Mouse (Mus musculus): ENCODE measurements around the gene Mical3.

Gene Mical3

GRCm38 (mm10) chr6:121093662-121094408 lies 37.0 kb downstream of the Mical3 start:
- H3K27me3 ChIP-seq (ENCODE audit: control insufficient read depth, insufficient read depth, low read length, poor library complexity, severe bottlenecking), result no peaks in the 10 kb centered on the region
- DNase-seq (ENCODE audit: low read depth, low spot score), result no peak
- H3K36me3 ChIP-seq (ENCODE audit: control insufficient read depth, insufficient read depth, low read length, poor library complexity, severe bottlenecking), result no peaks in the 10 kb centered on the region

DNA sequence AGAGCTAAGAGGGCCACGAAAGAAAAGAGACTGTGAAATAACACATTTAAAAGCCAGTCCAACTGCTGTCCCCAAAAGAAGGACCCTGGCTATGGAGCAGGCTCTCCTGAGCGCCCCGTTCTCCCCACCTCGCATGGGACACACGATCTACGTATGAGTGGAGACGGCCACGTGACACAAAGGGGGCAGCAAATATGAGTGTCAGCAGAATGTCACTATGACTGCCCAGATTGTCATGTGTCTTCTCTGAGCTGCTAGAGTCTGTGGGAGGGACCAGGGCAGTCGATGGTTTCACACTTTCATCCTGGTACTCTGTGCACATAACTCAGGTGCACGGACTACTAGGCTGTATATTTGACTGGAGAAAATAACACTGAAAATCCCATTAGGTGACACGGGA lies 40.0 kb downstream of the Mical3 start:
- DNase-seq (ENCODE audit: low read depth, low spot score), result no peak
- Histone ChIP-seq H3K36me3 (ENCODE audit: control insufficient read depth, insufficient read depth, low read length, poor library complexity, severe bottlenecking) (no peaks in the 10 kb centered on the region), H3K27me3 (ENCODE audit: control insufficient read depth, insufficient read depth, low read length, poor library complexity, severe bottlenecking) (no peaks in the 10 kb centered on the region)

GRCm38 (mm10) chr6:121087586-121088245 lies 43.1 kb downstream of the Mical3 start:
- no peak for DNase-seq (ENCODE audit: low read depth, low spot score)
- Histone ChIP-seq H3K36me3 (ENCODE audit: control insufficient read depth, insufficient read depth, low read length, poor library complexity, severe bottlenecking) (no peaks in the 10 kb centered on the region), H3K27me3 (ENCODE audit: control insufficient read depth, insufficient read depth, low read length, poor library complexity, severe bottlenecking) (no peaks in the 10 kb centered on the region)

DNA sequence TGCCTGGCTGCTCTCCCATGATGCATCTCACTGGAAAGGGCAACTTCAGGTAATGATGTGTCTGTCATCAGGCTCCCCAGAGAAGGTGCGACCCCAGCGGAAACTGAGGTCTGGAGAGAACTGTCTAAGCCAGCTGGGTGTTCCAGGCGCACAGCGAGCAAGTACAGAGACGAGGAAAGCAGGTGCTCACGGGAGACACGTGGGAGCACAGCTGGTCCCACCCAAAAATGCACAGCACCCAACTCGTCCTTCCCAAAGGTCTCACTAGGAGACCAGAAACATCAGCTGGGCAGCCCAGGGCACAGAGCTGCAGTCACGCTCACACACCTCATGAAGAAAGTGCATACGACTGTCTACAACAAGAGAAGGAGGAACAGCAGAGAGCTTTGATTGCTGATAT lies 43.7 kb downstream of the Mical3 start:
- Histone ChIP-seq H3K27me3 (ENCODE audit: control insufficient read depth, insufficient read depth, low read length, poor library complexity, severe bottlenecking) (no peaks in the 10 kb centered on the region), H3K36me3 (ENCODE audit: control insufficient read depth, insufficient read depth, low read length, poor library complexity, severe bottlenecking) (no peaks in the 10 kb centered on the region)
- no peak for DNase-seq (ENCODE audit: low read depth, low spot score)

DNA sequence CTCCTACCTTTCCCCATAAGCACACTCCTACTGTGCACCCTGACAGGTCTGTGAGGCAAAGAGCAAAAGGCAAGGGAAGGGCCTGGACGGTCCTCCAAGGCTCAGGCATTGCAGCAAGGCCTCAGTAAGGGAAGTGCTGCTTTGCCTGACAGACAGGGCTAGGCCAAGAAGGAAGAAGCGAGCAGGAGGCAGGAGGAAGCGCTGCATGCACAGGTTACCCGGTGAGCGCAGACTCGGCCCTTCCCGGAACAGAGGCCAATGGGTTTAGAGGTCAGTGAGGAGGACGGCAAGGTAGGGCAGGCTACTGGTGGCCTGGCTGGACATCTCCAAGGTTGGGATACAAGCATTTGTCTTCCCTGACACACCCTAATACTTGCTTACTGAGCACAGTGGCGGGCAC lies 44.6 kb downstream of the Mical3 start:
- no peak for DNase-seq (ENCODE audit: low read depth, low spot score)
- Histone ChIP-seq H3K27me3 (ENCODE audit: control insufficient read depth, insufficient read depth, low read length, poor library complexity, severe bottlenecking) (no peaks in the 10 kb centered on the region), H3K36me3 (ENCODE audit: control insufficient read depth, insufficient read depth, low read length, poor library complexity, severe bottlenecking) (no peaks in the 10 kb centered on the region)

- DNase-seq (ENCODE audit: low read depth, low spot score), result no peak
- no peaks in the 10 kb centered on the region for H3K27me3 ChIP-seq (ENCODE audit: control insufficient read depth, insufficient read depth, low read length, poor library complexity, severe bottlenecking)
These were observed 46.7 kb downstream of the Mical3 start for GRCm38 (mm10) chr6:121084050-121084480.

GRCm38 (mm10) chr6:121082094-121082473 lies 48.7 kb downstream of the Mical3 start:
- DNase-seq (ENCODE audit: low read depth, low spot score), result no peak
- H3K27me3 ChIP-seq (ENCODE audit: control insufficient read depth, insufficient read depth, low read length, poor library complexity, severe bottlenecking), result no peaks in the 10 kb centered on the region

More at GRCm38 (mm10) chr6:121084050-121084480, 46.7 kb downstream of the Mical3 start:
- H3K36me3 ChIP-seq (ENCODE audit: control insufficient read depth, insufficient read depth, low read length, poor library complexity, severe bottlenecking), result no peaks in the 10 kb centered on the region

DNA sequence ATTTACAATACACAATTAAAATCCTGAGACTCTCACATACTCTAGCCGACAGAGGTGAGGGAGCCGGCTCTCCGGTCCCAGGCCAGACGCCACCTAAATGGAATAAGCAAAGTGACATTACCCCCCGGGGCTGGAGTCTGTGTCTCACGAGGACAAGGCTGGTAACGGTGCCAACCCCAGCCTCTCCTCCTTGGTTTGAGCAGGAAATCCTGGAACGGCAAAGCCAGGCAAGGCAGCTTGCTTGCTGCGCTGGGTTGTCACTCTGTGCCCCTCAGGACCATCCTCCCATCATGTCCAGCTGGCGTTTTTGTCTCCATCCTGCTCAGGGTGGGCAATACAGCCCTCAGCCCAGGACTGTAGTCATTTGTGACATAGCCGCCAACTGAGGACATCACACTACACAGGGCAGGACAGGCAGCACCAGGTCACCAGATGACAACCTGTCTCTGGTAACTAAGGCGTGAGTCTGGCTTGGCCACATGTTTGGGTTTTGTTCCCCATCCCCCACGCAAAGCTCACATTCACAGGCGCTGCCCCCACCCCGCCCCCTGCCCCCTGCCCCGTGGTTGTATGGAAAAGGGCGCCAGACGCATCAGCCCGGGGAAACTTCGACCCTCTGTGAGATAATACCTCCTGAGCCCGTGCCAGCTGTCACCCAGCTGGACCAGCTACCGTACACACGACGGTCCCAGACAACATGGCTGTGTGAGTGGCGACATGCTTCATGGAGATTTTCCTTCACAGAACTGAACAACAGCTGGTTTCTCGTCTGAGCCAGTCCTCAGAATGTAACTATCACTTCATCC lies 49.3 kb downstream of the Mical3 start:
- no peak for DNase-seq (ENCODE audit: low read depth, low spot score)
- H3K27me3 ChIP-seq (ENCODE audit: control insufficient read depth, insufficient read depth, low read length, poor library complexity, severe bottlenecking), result no peaks in the 10 kb centered on the region
- no peaks in the 10 kb centered on the region for H3K36me3 ChIP-seq (ENCODE audit: control insufficient read depth, insufficient read depth, low read length, poor library complexity, severe bottlenecking)

More at GRCm38 (mm10) chr6:121082094-121082473, 48.7 kb downstream of the Mical3 start:
- no peaks in the 10 kb centered on the region for H3K36me3 ChIP-seq (ENCODE audit: control insufficient read depth, insufficient read depth, low read length, poor library complexity, severe bottlenecking)

DNA sequence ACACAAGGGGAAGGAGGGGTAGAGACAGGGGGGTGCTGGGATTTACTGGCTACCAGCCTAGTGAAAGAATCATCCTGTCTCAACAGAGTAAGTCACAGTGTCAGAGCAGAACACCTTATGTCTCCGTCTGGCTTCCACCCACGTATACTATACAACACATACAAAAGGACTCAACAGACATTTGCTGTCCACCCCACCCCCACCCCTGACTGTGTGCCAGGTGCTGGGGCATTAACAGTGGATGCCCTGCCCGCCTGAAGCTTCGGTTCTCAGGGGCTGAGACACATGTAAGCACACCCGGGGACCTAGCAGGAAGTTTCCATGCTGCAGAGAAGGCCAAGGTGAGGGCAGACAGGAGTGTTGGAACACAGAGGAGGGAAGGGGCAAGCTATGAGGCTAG lies 52.6 kb downstream of the Mical3 start:
- no peak for DNase-seq (ENCODE audit: low read depth, low spot score)
- no peaks in the 10 kb centered on the region for H3K27me3 ChIP-seq (ENCODE audit: control insufficient read depth, insufficient read depth, low read length, poor library complexity, severe bottlenecking)
- H3K36me3 ChIP-seq (ENCODE audit: control insufficient read depth, insufficient read depth, low read length, poor library complexity, severe bottlenecking), result no peaks in the 10 kb centered on the region

DNA sequence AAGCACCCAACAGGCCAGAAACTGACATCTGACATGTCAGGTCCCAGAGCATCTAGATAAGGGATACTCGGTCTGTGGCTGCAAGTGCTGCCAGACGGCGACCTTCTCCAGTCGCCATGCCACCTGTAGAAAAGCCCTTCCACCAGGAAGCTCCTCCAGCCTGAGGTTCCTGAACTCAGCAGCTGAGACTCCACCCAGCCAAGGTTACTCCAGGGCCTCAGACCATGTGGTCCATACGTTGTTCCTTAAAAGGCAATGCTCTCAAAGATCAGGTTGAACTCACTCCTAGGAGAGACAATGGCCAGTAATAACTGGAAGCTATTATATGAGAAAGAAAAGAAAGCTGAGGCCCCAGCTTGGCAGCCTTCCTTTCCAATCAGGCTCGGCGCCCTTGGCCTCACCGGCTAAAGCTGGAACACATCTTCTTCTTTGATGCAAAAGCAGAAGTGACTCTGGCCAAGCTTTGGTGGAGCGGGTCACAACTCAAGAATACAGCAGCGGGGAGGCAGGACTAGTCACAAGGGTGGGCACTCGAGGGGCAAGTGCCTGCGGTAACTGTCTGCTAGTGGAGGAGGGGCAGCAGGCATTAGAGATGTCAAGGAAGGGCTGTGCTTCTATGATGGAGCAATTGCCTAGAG lies 53.8 kb downstream of the Mical3 start:
- Histone ChIP-seq H3K36me3 (ENCODE audit: control insufficient read depth, insufficient read depth, low read length, poor library complexity, severe bottlenecking) (no peaks in the 10 kb centered on the region), H3K27me3 (ENCODE audit: control insufficient read depth, insufficient read depth, low read length, poor library complexity, severe bottlenecking) (no peaks in the 10 kb centered on the region)
- DNase-seq (ENCODE audit: low read depth, low spot score), result peak; percentile 77

DNA sequence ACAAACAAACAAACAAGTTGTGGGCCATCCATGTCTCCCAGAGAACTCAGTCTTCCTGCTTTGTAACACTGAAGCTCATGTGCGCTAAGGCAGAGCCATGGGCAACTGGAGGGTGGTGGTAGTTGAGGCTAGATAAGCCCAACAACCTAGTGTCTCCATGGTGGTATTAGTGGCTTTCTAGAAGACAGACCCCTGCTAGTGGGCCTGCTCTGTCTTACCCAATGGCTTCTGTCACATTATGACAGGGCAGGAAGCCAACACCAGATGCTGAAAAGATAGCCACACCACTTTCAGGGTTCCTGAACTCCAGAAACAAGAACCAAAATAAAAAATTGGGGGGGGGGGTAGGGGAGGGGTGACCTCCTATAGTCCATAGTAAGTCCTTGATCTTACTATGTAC lies 55.0 kb downstream of the Mical3 start:
- Histone ChIP-seq H3K36me3 (ENCODE audit: control insufficient read depth, insufficient read depth, low read length, poor library complexity, severe bottlenecking) (no peaks in the 10 kb centered on the region), H3K27me3 (ENCODE audit: control insufficient read depth, insufficient read depth, low read length, poor library complexity, severe bottlenecking) (no peaks in the 10 kb centered on the region)
- no peak for DNase-seq (ENCODE audit: low read depth, low spot score)

- no peaks in the 10 kb centered on the region for H3K36me3 ChIP-seq (ENCODE audit: control insufficient read depth, insufficient read depth, low read length, poor library complexity, severe bottlenecking)
- DNase-seq (ENCODE audit: low read depth, low spot score), result no peak
- H3K27me3 ChIP-seq (ENCODE audit: control insufficient read depth, insufficient read depth, low read length, poor library complexity, severe bottlenecking), result no peaks in the 10 kb centered on the region
These were observed 57.5 kb downstream of the Mical3 start for GRCm38 (mm10) chr6:121073312-121073711.

- Histone ChIP-seq H3K27me3 (ENCODE audit: control insufficient read depth, insufficient read depth, low read length, poor library complexity, severe bottlenecking) (no peaks in the 10 kb centered on the region), H3K36me3 (ENCODE audit: control insufficient read depth, insufficient read depth, low read length, poor library complexity, severe bottlenecking) (no peaks in the 10 kb centered on the region)
- no peak for DNase-seq (ENCODE audit: low read depth, low spot score)
These were observed 58.2 kb downstream of the Mical3 start for GRCm38 (mm10) chr6:121072615-121073014.

DNA sequence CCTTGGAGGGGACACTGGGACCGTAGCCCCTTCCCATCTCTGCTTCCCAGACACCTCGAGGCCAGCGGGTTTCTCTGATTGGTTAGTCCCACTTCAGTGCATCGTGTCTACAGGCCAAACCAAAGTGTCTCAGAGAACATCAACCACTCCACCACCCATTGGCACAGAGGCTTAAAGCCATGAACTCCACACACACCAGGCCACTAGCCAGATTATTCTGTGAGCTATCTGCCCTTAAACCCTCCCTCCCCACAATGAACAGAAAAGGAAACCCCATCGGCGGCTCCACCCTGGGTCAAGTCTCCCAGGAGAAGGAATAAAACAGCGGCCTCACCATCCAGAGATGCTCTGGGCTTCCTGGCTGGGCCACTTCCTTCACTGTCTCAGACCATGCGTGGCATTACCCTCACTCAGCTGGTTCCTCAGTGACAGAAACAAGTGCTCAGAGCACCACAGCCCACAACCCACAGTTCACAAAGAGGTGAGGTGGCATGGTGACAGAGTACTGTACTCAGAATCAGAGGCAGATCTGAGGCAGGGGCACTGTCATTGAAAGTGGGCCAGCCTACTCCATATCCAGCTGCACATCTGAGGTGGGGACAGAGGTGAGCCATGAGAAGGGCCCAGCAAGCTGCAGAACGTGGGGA lies 60.1 kb downstream of the Mical3 start:
- Histone ChIP-seq H3K36me3 (ENCODE audit: control insufficient read depth, insufficient read depth, low read length, poor library complexity, severe bottlenecking) (no peaks in the 10 kb centered on the region), H3K27me3 (ENCODE audit: control insufficient read depth, insufficient read depth, low read length, poor library complexity, severe bottlenecking) (no peaks in the 10 kb centered on the region)
- peak; percentile 68 for DNase-seq (ENCODE audit: low read depth, low spot score)

Measured in splenic B cell, adult 2 months (primary cell).